Mouse (Mus musculus) heart, embryonic 10.5 days (tissue): ENCODE measurements around the gene Ulk4. TPM values are rescaled to one million over a fixed set of nuclear protein-coding genes. Genes with fewer than 3 reads are reported as not detected.
A peak's percentile ranks its signal among the peaks of the same experiment; 100 is the strongest.

ENCODE experiments used
- DNase-seq: peaks from one replicate; pipeline ENCODE4 v3.0.0-alpha.2; 2017; ENCODE audit warnings: low spot score
- H3K27ac ChIP-seq: fragments of 300-500 bp; sonication (generic); 2 replicates; pipeline ENCODE4 v1.5.1; 2016; ENCODE audit warnings: mild to moderate bottlenecking
- H3K27me3 ChIP-seq: fragments of 300-500 bp; sonication (generic); 2 replicates; pipeline ENCODE4 v1.6.1; 2016; ENCODE audit warnings: mild to moderate bottlenecking; ENCODE audit not compliant: poor library complexity, insufficient read depth, severe bottlenecking
- H3K36me3 ChIP-seq: fragments of 300-500 bp; sonication (generic); 2 replicates; pipeline ENCODE4 v1.6.1; 2016; ENCODE audit warnings: mild to moderate bottlenecking, moderate library complexity
- H3K4me1 ChIP-seq: fragments of 300-500 bp; sonication (generic); 2 replicates; pipeline ENCODE4 v1.6.1; 2016; ENCODE audit warnings: mild to moderate bottlenecking
- H3K4me3 ChIP-seq: fragments of 300-500 bp; sonication (generic); 2 replicates; pipeline ENCODE4 v1.5.1; 2016; ENCODE audit warnings: mild to moderate bottlenecking, moderate library complexity
- H3K9me3 ChIP-seq: fragments of 300-500 bp; sonication (generic); 2 replicates; pipeline ENCODE4 v1.6.1; 2016; ENCODE audit warnings: mild to moderate bottlenecking, moderate library complexity
- WGBS: fragments of 180-500 bp; shearing (Covaris S2); methylation state at CpG from one replicate; pipeline ENCODE4 v1.1.7; 2016; 5-methylcytosine and 5-hydroxymethylcytosine counted together
- polyA plus RNA-seq: library from polyadenylated mRNA; unstranded; fragments of >200 nt; fragmentation: Nextera tagmentation; extraction: Ambion mirVana; gene quantifications from 2 replicates; pipeline ENCODE4 v1.2.1, GENCODE M21; 2016

Gene Ulk4
- polyA plus RNA-seq, 1 experiment from 2014 or later, result 98.5 TPM

DNA sequence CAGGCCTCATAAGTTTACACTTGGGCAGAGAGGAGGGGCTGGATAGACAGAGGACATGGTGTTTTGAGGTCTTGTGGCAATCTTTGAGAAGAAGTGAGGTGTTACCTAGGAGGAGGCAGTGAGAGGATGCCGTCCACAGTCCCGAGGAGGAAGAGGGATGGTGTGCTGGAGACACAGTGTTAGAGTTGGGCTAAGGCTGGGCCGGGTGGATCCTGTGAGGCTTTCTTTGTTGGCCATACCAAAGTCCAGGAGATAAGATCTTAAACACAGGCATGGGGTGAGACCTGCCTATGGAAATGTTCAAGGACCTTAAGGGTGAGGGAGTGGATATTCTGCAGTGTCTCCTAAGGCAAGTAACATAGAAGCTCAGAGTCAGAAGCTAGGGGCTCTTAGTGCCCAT, 325.1 kb downstream of the Ulk4 start:
- H3K4me1 ChIP-seq, result peaks cover 20% of the 10 kb centered on the region
- no peaks in the 10 kb centered on the region for H3K9me3 ChIP-seq
- H3K27ac ChIP-seq, result no peak overlapping the region
- DNase-seq, result no peak
- no peak overlapping the region for H3K4me3 ChIP-seq
- peaks cover 78% of the 10 kb centered on the region for H3K36me3 ChIP-seq
- H3K27me3 ChIP-seq, result no peaks in the 10 kb centered on the region
- 70% methylated on average over 3 of the region's 3 CpGs for WGBS

DNA sequence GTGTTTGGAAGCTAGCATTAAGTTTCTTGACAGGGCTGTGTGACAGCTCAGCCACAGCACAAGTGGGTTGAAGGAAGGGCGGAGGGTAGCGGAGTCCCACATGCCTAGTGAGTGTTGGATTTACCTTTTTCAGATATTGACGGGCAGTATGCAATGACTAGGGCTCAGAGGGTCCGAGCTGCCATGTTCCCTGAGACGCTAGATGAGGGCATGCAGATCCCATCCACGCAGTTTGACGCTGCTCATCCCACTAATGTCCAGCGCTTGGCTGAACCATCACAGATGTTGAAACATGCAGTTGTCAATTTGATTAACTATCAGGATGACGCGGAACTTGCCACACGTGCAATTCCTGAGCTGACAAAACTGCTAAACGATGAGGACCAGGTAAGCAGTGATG, 326.2 kb downstream of the Ulk4 start:
- Histone ChIP-seq H3K4me1 (peaks cover 23% of the 10 kb centered on the region), H3K36me3 (peaks cover 66% of the 10 kb centered on the region), H3K4me3 (no peak overlapping the region), H3K27me3 (no peaks in the 10 kb centered on the region), H3K9me3 (no peaks in the 10 kb centered on the region), H3K27ac (no peak overlapping the region)
- 94% methylated on average over 12 of the region's 12 CpGs for WGBS
- no peak for DNase-seq

DNA sequence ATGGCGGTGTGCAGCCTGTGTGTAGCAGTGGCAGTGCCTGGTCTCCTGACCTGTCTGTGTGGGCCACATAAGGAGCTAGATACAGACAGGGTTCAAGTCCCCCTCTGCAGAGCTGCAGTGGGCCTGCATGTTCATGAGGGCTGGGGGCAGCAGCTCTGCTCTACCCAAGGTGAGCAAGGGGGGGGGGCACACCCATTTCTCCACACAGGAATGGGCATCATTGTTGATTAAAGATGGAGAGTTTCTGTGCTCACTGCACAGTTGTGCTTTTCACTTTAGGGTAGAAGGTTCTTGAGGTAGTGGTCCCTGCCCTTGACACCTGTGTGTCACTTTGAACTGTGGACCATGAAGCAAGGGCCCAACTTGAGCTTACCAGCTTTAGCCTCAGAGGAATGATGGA, 328.2 kb downstream of the Ulk4 start:
- Histone ChIP-seq H3K9me3 (no peaks in the 10 kb centered on the region), H3K4me3 (no peak overlapping the region), H3K27me3 (no peaks in the 10 kb centered on the region), H3K36me3 (peaks cover 46% of the 10 kb centered on the region), H3K27ac (no peak overlapping the region), H3K4me1 (peaks cover 27% of the 10 kb centered on the region)
- WGBS, result 93% methylated on average over 1 of the region's 1 CpGs
- peak; percentile 61 for DNase-seq

DNA sequence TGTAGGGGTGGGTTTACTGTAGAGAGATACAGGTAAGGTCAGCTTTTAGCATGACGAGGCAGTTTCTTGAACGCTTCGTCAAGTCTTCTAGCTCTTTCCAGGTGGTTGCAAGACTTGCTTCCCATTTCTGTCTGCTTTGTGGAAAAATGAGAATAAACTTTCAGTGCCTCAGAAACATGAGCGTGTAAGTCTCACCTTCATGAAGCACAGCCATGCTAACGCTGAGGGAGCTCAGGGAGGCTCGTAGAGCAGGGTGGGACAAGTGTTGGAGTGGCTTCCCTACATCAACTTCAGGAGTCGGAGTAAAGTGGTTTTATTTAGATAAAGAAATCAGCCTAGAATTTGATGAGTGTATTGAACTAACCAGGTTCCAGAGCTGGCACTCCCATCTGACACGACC, 330.9 kb downstream of the Ulk4 start:
- Histone ChIP-seq H3K4me3 (no peak overlapping the region), H3K27me3 (no peaks in the 10 kb centered on the region), H3K9me3 (no peaks in the 10 kb centered on the region), H3K36me3 (peaks cover 26% of the 10 kb centered on the region), H3K4me1 (peaks cover 33% of the 10 kb centered on the region), H3K27ac (no peak overlapping the region)
- 85% methylated on average over 8 of the region's 8 CpGs for WGBS
- DNase-seq, result peak; percentile 54

DNA sequence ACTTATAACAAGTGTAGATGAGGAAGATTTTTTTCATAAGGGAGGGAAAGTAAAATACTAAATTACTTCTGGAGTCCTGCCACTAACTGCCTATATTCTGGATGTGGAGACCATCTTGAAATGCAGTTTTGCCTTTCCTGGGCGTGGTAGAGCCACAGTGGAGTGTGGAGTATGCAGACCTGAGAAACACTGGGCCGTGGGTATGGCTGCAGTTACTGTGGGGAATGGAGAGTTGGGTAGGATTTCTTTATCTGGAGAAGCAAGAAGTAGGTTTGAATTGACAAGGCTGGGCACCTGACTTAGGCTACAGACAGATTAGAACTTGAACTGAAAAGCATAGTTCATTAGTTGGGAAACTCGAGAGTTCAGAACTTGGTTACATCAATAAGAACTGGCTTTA, 332.8 kb downstream of the Ulk4 start:
- 72% methylated on average over 3 of the region's 3 CpGs for WGBS
- H3K4me1 ChIP-seq, result peaks cover 47% of the 10 kb centered on the region
- H3K4me3 ChIP-seq, result no peak overlapping the region
- no peaks in the 10 kb centered on the region for H3K9me3 ChIP-seq
- no peak for DNase-seq
- peaks cover 19% of the 10 kb centered on the region for H3K36me3 ChIP-seq
- H3K27ac ChIP-seq, result no peak overlapping the region
- no peaks in the 10 kb centered on the region for H3K27me3 ChIP-seq

DNA sequence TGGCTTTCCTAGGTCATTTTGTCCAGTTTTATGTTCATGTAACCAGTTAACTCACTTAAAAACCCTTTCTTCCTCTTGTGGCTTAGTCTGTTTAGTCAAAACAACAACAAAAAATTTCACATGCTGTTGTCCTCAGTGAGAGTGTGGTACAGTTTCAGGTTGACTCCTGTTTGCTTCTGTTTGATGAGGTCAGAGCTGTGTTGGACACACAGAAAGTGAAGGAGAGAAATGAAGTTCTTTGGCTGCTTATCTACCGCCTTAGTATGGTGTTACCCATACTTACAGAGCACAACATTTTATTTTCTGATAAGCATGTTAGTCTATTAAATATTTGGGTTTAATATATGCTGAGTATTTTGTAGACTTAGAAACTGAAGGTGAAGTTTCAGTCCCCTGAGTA, 333.2 kb downstream of the Ulk4 start:
- Histone ChIP-seq H3K9me3 (no peaks in the 10 kb centered on the region), H3K4me1 (peaks cover 45% of the 10 kb centered on the region), H3K27me3 (no peaks in the 10 kb centered on the region), H3K36me3 (peaks cover 19% of the 10 kb centered on the region), H3K27ac (no peak overlapping the region), H3K4me3 (no peak overlapping the region)
- DNase-seq, result no peak
- WGBS, result 75% methylated on average over 1 of the region's 1 CpGs

DNA sequence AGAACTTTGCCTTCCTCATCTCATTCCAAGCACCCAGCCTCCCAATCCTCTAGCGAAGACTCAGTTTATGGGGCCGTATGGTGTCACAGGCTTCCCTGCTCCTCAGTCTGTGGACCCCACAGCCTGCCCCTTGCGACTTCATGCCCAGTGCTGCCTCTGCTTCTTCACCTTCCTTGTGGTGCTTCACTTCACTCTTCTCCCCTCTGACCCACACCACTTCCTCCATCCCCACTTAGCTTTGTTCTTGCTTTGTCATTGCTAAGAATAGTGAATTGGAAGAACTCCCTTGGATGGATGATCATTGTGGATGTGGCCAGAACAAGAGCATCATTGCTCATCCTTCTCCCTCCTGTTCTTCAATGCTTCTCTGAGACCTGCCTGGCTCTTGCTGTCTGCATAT, 336.1 kb downstream of the Ulk4 start:
- H3K4me3 ChIP-seq, result no peak overlapping the region
- H3K27me3 ChIP-seq, result no peaks in the 10 kb centered on the region
- peaks cover 26% of the 10 kb centered on the region for H3K36me3 ChIP-seq
- DNase-seq, result no peak
- H3K27ac ChIP-seq, result no peak overlapping the region
- peaks cover 63% of the 10 kb centered on the region for H3K4me1 ChIP-seq
- WGBS, result 85% methylated on average over 3 of the region's 3 CpGs
- H3K9me3 ChIP-seq, result no peaks in the 10 kb centered on the region

DNA sequence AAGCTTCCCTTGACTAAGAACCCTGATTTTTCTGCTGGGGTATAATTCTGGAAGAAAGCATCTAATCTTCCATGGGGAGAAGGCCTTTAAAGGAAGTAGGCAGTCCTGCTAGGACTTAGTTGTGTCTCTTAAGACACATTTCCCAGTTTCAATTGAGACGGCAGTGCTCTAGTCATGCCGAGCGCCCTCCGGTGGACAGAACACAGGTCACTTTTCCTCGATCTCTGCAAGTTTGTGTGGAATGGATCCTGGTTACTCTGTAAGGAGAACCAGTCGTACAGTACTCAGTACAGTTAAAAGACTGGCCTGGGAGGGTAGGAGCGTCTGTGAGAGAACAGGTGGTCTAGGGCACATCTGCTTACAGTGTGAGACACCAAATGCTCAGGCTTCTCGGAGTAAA, 340.6 kb downstream of the Ulk4 start:
- no peak for DNase-seq
- Histone ChIP-seq H3K27ac (no peak overlapping the region), H3K36me3 (peaks cover 22% of the 10 kb centered on the region), H3K4me3 (peak overlapping the region; percentile 95), H3K27me3 (no peaks in the 10 kb centered on the region), H3K4me1 (peaks cover 59% of the 10 kb centered on the region), H3K9me3 (no peaks in the 10 kb centered on the region)
- WGBS, result 35% methylated on average over 8 of the region's 8 CpGs

DNA sequence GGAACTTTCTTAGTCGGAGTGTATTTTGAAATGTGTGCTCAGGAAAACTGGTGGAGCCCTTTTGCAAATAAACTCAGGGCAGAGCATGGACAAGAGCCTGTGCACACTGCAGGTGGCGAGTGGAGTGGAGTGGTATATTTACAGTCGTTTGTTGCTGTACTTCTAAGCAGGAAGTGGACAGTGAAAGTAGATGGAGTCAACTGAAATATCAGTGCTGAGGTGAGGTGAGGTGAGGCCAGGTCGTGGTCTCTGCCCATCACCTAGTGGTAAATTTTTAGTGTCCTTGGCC, 341.4 kb downstream of the Ulk4 start:
- WGBS, result 23% methylated on average over 4 of the region's 4 CpGs
- Histone ChIP-seq H3K9me3 (no peaks in the 10 kb centered on the region), H3K27me3 (no peaks in the 10 kb centered on the region), H3K4me3 (peak overlapping the region; percentile 95), H3K36me3 (peaks cover 15% of the 10 kb centered on the region), H3K27ac (no peak overlapping the region), H3K4me1 (peaks cover 52% of the 10 kb centered on the region)
- DNase-seq, result no peak

DNA sequence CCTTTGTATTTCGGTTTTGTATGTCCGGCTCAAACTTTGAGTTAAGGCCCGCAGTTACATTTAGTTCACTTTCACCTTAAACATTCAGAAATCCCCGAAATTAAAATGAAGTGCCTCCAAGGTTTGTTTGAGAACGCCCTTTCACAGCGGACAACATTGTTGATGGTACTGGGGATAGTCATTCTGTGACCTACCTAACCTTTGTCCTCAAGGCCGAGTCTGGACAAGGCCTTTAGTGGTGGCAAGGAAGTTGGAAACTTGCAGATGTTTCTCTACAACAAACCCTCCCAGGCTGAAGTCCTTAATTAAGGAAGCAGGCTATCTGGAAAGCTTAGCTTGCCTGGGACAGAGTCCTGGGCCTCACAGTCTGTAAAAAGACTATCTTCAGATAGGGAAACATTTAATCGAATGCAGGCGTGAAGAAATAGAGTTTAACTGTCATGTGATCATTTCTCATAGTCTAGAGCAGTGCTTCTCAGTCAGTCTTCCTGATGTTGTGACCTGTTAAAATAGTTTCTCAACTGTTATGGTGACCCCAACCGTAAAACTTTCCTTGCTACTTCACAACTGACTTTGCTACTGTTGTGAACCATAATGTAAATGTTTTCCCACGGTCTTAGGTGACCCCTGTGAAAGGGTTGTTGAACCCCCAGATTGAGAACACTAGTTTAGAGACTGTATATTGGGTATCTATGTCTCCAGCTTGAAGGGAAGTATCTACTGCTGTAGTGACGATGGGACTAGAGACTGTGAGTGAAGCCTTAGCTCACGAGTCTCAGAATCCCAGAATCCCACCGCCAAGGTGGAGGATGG, 342.0 kb downstream of the Ulk4 start:
- Histone ChIP-seq H3K4me3 (peak overlapping the region; percentile 95), H3K36me3 (peaks cover 13% of the 10 kb centered on the region), H3K27me3 (no peaks in the 10 kb centered on the region), H3K4me1 (peaks cover 48% of the 10 kb centered on the region), H3K9me3 (no peaks in the 10 kb centered on the region), H3K27ac (peak overlapping the region; percentile 98)
- WGBS, result 13% methylated on average over 14 of the region's 14 CpGs
- DNase-seq, result no peak

DNA sequence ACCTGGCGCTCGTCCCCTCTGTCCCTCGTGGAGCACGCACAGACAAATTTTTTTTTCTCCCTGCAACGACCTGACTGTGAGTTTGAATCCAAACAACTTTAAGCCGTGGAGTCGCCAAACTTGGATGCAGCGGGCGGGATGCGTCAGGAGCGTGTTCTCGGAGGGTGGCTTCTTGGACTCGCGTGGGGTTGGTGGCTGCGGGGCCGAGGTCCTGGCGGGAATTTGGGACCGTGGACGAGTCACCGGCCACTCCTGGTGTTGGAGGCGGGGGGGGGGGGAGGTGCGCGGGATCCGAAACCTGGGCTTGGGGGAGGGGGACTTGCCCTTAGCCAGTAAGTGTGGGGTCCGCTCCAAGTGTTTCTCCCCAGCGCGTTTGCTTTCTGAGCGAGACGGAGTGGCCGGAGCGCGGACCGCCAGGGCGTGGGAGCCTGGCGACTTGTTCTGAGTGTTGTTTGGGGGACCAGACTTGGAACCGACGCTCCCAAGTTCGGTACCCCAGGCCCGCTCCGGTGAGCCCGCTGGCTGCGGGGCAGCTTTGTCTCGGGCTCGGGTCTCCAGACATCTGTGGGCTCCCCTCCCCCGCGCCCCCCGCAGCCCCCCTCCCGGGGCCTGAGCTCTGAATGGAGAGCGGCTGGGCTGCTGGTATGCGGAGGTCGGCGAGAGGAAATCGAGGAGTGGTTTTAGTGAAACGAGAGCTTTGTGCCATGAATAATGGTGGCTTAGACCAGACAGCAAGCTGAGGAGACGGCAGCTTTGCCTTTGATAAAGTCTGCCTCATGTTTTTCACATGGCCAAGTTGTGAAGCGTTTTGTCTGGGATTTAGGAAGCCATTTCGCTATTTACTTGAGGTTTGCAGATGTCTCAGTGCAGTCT, 342.9 kb downstream of the Ulk4 start:
- Histone ChIP-seq H3K27ac (peak overlapping the region; percentile 98), H3K27me3 (no peaks in the 10 kb centered on the region), H3K4me3 (peak overlapping the region; percentile 95), H3K4me1 (peaks cover 42% of the 10 kb centered on the region), H3K9me3 (no peaks in the 10 kb centered on the region), H3K36me3 (peaks cover 12% of the 10 kb centered on the region)
- under 1% methylated on average over 53 of the region's 57 CpGs for WGBS
- DNase-seq, result peak; percentile 85

DNA sequence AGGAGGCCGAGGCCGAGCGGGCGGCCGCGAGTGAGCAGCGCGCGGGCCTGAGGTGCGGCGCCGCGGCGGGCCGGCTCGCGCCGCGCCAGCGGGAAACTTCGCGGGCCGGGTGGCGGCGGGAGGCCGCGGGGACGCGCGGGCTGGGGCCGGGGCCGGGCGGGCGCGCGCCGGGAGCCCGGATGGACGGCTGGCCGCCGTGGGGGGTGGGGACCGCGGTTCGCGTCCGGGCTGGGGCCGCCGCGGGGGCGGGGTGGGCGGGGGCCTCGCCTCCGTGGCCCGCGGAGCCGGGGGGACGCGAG, 343.5 kb downstream of the Ulk4 start:
- no peaks in the 10 kb centered on the region for H3K27me3 ChIP-seq
- WGBS, result 4% methylated on average over 58 of the region's 58 CpGs
- no peak for DNase-seq
- H3K27ac ChIP-seq, result peak overlapping the region; percentile 98
- peaks cover 40% of the 10 kb centered on the region for H3K4me1 ChIP-seq
- H3K9me3 ChIP-seq, result no peaks in the 10 kb centered on the region
- H3K36me3 ChIP-seq, result peaks cover 12% of the 10 kb centered on the region
- peak overlapping the region; percentile 95 for H3K4me3 ChIP-seq

DNA sequence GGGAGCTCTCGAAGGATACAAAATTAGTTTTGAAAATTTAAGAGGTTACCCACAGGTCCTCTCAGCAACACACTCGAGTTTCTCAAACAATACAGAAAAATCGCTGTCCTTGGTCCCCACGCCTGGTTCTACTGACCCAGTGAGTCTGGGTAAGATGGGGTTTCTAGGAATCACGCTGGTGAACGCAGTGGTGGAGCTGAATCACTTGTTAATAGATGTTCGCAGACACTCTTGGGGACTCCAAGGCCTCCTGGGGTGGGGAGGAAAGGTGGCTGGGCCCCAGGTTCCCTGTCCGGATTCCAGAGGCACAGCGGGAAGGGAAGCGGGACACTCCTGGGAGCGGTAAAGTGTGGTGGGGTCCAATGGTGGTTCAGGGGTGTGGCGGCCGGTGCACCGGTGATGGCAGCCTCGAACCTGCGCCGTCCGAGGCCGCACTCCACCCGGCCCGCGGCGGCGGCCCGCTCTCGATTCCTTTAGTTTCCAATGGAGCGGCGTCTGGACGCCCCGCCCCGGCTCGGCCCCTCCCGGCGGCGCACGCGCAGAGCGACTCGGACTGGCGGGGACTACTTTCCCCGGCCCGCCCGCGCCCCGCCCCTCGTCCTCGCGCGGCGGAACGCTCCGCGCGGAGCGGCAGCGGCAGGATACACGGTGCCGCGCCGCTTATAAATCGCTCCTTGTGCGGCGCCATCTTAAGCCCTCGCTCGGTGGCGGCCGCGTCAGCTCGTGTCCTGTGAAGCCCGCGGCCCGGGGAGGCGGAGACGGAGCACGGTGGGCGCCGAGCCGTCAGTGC, 344.0 kb downstream of the Ulk4 start:
- Histone ChIP-seq H3K4me1 (peaks cover 34% of the 10 kb centered on the region), H3K4me3 (peak overlapping the region; percentile 95), H3K27me3 (no peaks in the 10 kb centered on the region), H3K27ac (peak overlapping the region; percentile 98), H3K36me3 (peaks cover 7% of the 10 kb centered on the region), H3K9me3 (no peaks in the 10 kb centered on the region)
- peak; percentile 97 for DNase-seq
- WGBS, result 5% methylated on average over 72 of the region's 78 CpGs
